Mouse (Mus musculus) small intestine, adult 2 months (tissue): ENCODE data around the gene Slc5a11.

Experiments
- CTCF ChIP-seq: fragments of 200-500 bp; IDR thresholded peaks from 2 replicates; pipeline ENCODE4 v1.5.1; 2012; ENCODE audit warnings: low read depth, mild to moderate bottlenecking, control low read depth, inconsistent platforms, low read length, moderate library complexity, mixed read lengths; ENCODE audit not compliant: insufficient replicate concordance, insufficient read length; ENCODE audit errors: extremely low read depth
- POLR2A ChIP-seq: fragments of 200-500 bp; IDR thresholded peaks from 2 replicates; pipeline ENCODE4 v1.6.1; 2012; ENCODE audit warnings: low read depth, mild to moderate bottlenecking, control low read depth, inconsistent platforms, low read length, moderate library complexity

DNA sequence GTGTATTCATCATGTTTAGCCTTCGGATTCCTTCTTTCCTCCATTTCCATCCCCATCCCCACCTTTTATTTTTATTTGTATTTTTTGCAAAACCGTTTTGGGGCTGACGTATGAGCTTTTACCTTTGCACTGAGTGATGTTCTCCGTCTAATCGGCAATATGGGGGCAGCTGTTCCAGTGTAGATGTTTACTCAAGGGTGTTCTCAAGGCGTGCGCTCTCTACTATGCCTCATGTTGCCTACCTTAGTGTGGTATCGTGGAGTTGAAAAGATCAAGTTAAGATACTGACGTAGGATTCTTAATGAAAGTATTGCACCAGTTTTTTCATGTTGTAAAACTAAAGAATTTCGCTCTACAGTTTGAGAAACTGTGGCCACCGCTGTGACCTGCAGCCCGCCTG lies 21.4 kb upstream of the Slc5a11 start:
- TF ChIP-seq CTCF (no peak), POLR2A (no peak)
